Mouse (Mus musculus): ENCODE data around the gene Dpm2.

DNA sequence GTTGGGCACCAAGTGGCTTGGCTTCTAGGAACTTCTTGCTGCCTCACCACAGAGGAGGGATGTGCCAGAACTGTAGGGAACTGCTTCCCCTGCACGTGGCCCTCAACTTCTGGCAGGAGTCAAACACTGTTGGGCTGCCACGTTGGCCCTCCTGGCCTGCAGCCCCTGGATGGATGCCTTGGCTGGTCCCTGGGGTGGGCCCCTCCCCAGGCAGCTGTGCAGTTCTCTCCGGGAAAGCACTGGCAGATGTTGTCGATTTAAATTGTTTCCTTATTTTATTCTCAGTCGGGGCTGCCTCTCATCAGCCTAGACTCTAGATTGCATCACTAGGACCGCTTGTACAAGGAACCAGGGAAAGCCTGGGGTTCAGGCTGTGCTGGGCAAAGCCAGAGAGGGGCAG lies 20.9 kb upstream of the Dpm2 start:
- TF ChIP-seq TAL1 (IDR thresholded peaks at IDR 0.05; ENCODE audit: low read length) (no peak), GATA1 (IDR thresholded peaks at IDR 0.05; ENCODE audit: low read length) (no peak)
